Mouse (Mus musculus) cerebellum, adult 11-12 months (tissue): ENCODE data around the gene Scgb1b10.
"Not testable (repeated sequence)": the region's sequence is repeated elsewhere in the genome, so short reads cannot be mapped to it uniquely, and the experiment has no call there.

Source experiments
- DNase-seq: peaks from one replicate; pipeline ENCODE4 v3.0.0; 2022

Gene Scgb1b10

GRCm38 (mm10) chr7:32100553-32100952, at the start of gene Scgb1b10:
Gene Scgb1b10 (plus strand): TSS chr7:32100853.
- DNase-seq = not testable (repeated sequence)
